Mouse (Mus musculus): ENCODE results near the gene Mfsd14b. TPM values are rescaled to one million over a fixed set of nuclear protein-coding genes. Genes with fewer than 3 reads are reported as not detected.

Gene Mfsd14b
- polyA plus RNA-seq, 1 experiment, result 3.7 TPM

DNA sequence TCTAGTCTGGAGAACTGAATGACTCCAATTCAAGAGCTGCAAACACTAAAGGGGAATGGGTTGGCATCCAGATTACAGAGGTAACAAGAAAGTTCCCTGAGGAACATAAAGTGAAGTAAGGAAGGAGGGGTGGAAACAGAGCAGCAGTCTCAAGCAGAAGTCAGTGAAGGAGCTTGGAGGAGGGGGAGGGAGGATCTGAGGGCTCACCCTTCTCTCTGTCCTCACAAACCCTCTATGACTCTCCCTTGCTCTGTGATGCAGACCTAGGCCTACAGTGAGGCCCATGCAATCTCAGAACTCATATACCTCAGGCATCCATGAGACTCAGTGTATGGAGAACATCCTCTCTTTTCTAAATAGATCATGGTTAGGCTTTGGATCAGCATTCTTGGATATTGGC is 80.0 kb downstream of the Mfsd14b start, which contains the start of gene Spata31d1c:
Gene Spata31d1c (plus strand): TSS at position 301 of the 400 bp plus-strand sequence.
- no peaks in the 10 kb centered on the region for H3K27me3 ChIP-seq (ENCODE audit: control insufficient read depth, insufficient read depth, low read length)
- H3K36me3 ChIP-seq (ENCODE audit: control insufficient read depth, insufficient read depth, low read length), result no peaks in the 10 kb centered on the region
- H3K4me3 ChIP-seq (ENCODE audit: control insufficient read depth, low read depth, low read length), result peak within 1 kb of the TSS; percentile 63
- H3K27ac ChIP-seq (ENCODE audit: control insufficient read depth, insufficient read depth, low read depth, low read length), result no peak within 1 kb of the TSS; the same call in 1 of the 2 replicates
- H3K4me1 ChIP-seq (ENCODE audit: control insufficient read depth, insufficient read depth, low read length), result no peaks in the 10 kb centered on the region
- peak; percentile 27; the same call in 1 of the 2 replicates for TF ChIP-seq POLR2A (IDR thresholded peaks at IDR 0.05; ENCODE audit: control insufficient read depth, low read depth, low read length)
- TF ChIP-seq CTCF (IDR thresholded peaks at IDR 0.05; ENCODE audit: control insufficient read depth, insufficient read depth, insufficient replicate concordance, low read depth, low read length), result no peak

Other genes starting within 250 kb of the Mfsd14b start
- 0.14 and 0.15 TPM in 2 replicates for gene Cntnap3, start 209.0 kb downstream of the Mfsd14b start, polyA plus RNA-seq (2012; rRNA removed)
- gene Spata31, start 195.6 kb downstream of the Mfsd14b start, polyA plus RNA-seq (2012; rRNA removed), result 64.5 and 89.0 TPM in 2 replicates
- 35.8 and 48.9 TPM in 2 replicates for gene Spata31d1c, start 79.9 kb downstream of the Mfsd14b start, polyA plus RNA-seq (2012; rRNA removed)
- gene Prss47, start 60.2 kb downstream of the Mfsd14b start, polyA plus RNA-seq (2012; rRNA removed), result 35.5 and 39.7 TPM in 2 replicates
- not detected in 2 replicates for gene Olfr465-ps1, start 25.1 kb upstream of the Mfsd14b start, polyA plus RNA-seq (2012; rRNA removed)
- gene Olfr466, start 37.3 kb upstream of the Mfsd14b start, polyA plus RNA-seq (2012; rRNA removed), result not detected in 2 replicates
- gene Nlrp4f, start 93.0 kb upstream of the Mfsd14b start, polyA plus RNA-seq (2012; rRNA removed), result 0.58 and 0.63 TPM in 2 replicates
- 1.8 and 1.9 TPM in 2 replicates for gene Gm10775, start 146.6 kb upstream of the Mfsd14b start, polyA plus RNA-seq (2012; rRNA removed)
- 4.2 and 5.4 TPM in 2 replicates for gene Zfp369, start 165.8 kb upstream of the Mfsd14b start, polyA plus RNA-seq (2012; rRNA removed)

All from testis, adult 2 months (tissue).